Mouse (Mus musculus) spleen, adult 12 weeks (tissue): ENCODE results near the gene 2310061I04Rik.
A peak's percentile ranks its signal among the peaks of the same experiment; 100 is the strongest.
"Not testable (repeated sequence)": the region's sequence is repeated elsewhere in the genome, so short reads cannot be mapped to it uniquely, and the experiment has no call there.

Source experiments
- DNase-seq: peaks from one replicate; pipeline ENCODE4 v3.0.0; 2022; ENCODE audit warnings: low spot score

Gene 2310061I04Rik

GRCm38 (mm10) chr17:35896781-35897643 lies at the start of gene 2310061I04Rik:
Gene 2310061I04Rik, minus strand, starts transcription at chr17:35897431.
- peak; percentile 84 for DNase-seq

- no peak for DNase-seq
Measured at GRCm38 (mm10) chr17:35939941-35940340, 42.7 kb upstream of the 2310061I04Rik start.

GRCm38 (mm10) chr17:35939108-35939507 lies 41.9 kb upstream of the 2310061I04Rik start:
- no peak for DNase-seq

- no peak for DNase-seq
Measured at GRCm38 (mm10) chr17:35937700-35938348, 40.6 kb upstream of the 2310061I04Rik start.

- DNase-seq: not testable (repeated sequence)
Measured at GRCm38 (mm10) chr17:35935763-35936162, 38.5 kb upstream of the 2310061I04Rik start.

GRCm38 (mm10) chr17:35932608-35933007 lies 35.4 kb upstream of the 2310061I04Rik start:
- no peak for DNase-seq

GRCm38 (mm10) chr17:35930627-35931026 lies 33.4 kb upstream of the 2310061I04Rik start:
- no peak for DNase-seq

GRCm38 (mm10) chr17:35929534-35929933 lies 32.3 kb upstream of the 2310061I04Rik start:
- DNase-seq: no peak

GRCm38 (mm10) chr17:35927471-35927870 lies 30.2 kb upstream of the 2310061I04Rik start:
- DNase-seq: no peak

- DNase-seq: no peak
Measured at GRCm38 (mm10) chr17:35923281-35923680, 26.1 kb upstream of the 2310061I04Rik start.

GRCm38 (mm10) chr17:35922566-35922965 lies 25.3 kb upstream of the 2310061I04Rik start:
- DNase-seq: no peak

GRCm38 (mm10) chr17:35921710-35922109 lies 24.5 kb upstream of the 2310061I04Rik start:
- DNase-seq: no peak

- DNase-seq: no peak
Measured at GRCm38 (mm10) chr17:35920862-35921562, 23.8 kb upstream of the 2310061I04Rik start.

- no peak for DNase-seq
Measured at GRCm38 (mm10) chr17:35920384-35920783, 23.2 kb upstream of the 2310061I04Rik start.

- peak; percentile 42 for DNase-seq
Measured at GRCm38 (mm10) chr17:35919864-35920301, 22.7 kb upstream of the 2310061I04Rik start.

- peak; percentile 86 for DNase-seq
Measured at GRCm38 (mm10) chr17:35919060-35919715, 22.0 kb upstream of the 2310061I04Rik start.

GRCm38 (mm10) chr17:35918276-35919059 lies 21.2 kb upstream of the 2310061I04Rik start:
- DNase-seq: peak; percentile 42

GRCm38 (mm10) chr17:35917463-35918251 lies 20.4 kb upstream of the 2310061I04Rik start:
- peak; percentile 51 for DNase-seq

- no peak for DNase-seq
Measured at GRCm38 (mm10) chr17:35917143-35917462, 19.9 kb upstream of the 2310061I04Rik start.
